Mouse (Mus musculus) forebrain, embryonic 15.5 days (tissue): ENCODE data around the gene Abhd17a. TPM values are rescaled to one million over a fixed set of nuclear protein-coding genes. Genes with fewer than 3 reads are reported as not detected.

Source experiments
- ATAC-seq: fragments of 200-750 bp; cut with Nextera tagmentation; replicated peaks from 2 replicates; pipeline ENCODE4 v1.8.0; 2017; ENCODE audit warnings: mild to moderate bottlenecking, moderate TSS enrichment, moderate library complexity
- H3K27ac ChIP-seq: fragments of 300-500 bp; sonication (generic); replicated peaks from 2 replicates; pipeline ENCODE4 v1.5.1; 2015; ENCODE audit warnings: mild to moderate bottlenecking, inconsistent platforms
- H3K27me3 ChIP-seq: fragments of 300-500 bp; sonication (generic); 2 replicates; pipeline ENCODE4 v1.6.1; 2015; ENCODE audit warnings: inconsistent platforms
- H3K36me3 ChIP-seq: fragments of 300-500 bp; sonication (generic); 2 replicates; pipeline ENCODE4 v1.6.1; 2015; ENCODE audit warnings: mild to moderate bottlenecking, inconsistent platforms
- H3K4me1 ChIP-seq: fragments of 300-500 bp; sonication (generic); 2 replicates; pipeline ENCODE4 v1.6.1; 2015; ENCODE audit warnings: inconsistent platforms
- H3K4me2 ChIP-seq: fragments of 300-500 bp; sonication (generic); replicated peaks from 2 replicates; pipeline ENCODE4 v1.6.1; 2015; ENCODE audit warnings: mild to moderate bottlenecking, inconsistent platforms
- H3K4me3 ChIP-seq: fragments of 300-500 bp; sonication (generic); 2 replicates; pipeline ENCODE4 v1.5.1; 2015; ENCODE audit warnings: mild to moderate bottlenecking, inconsistent platforms
- H3K9ac ChIP-seq: fragments of 300-500 bp; sonication (generic); replicated peaks from 2 replicates; pipeline ENCODE4 v1.6.1; 2015; ENCODE audit warnings: mild to moderate bottlenecking, inconsistent platforms
- H3K9me3 ChIP-seq: fragments of 300-500 bp; sonication (generic); 2 replicates; pipeline ENCODE4 v1.6.1; 2016; ENCODE audit warnings: inconsistent platforms
- WGBS: fragments of 180-500 bp; shearing (Covaris S2); methylation state at CpG from one replicate; pipeline ENCODE4 v1.1.7; 2015; ENCODE audit warnings: mixed read lengths; 5-methylcytosine and 5-hydroxymethylcytosine counted together
- polyA plus RNA-seq: library from polyadenylated mRNA; unstranded; fragments of >200 nt; fragmentation: Nextera tagmentation; extraction: Ambion mirVana; gene quantifications from 2 replicates; pipeline ENCODE4 v1.2.1, GENCODE M21; 2015

The Abhd17a gene
- polyA plus RNA-seq, 1 experiment from 2014 or later = 120 TPM

- H3K9ac ChIP-seq = no peak overlapping the region
- no peak overlapping the region for H3K4me2 ChIP-seq
- peaks cover 9% of the 10 kb centered on the region for H3K36me3 ChIP-seq
- no peaks in the 10 kb centered on the region for H3K9me3 ChIP-seq
- no peak overlapping the region for H3K4me3 ChIP-seq
- peaks cover 29% of the 10 kb centered on the region for H3K4me1 ChIP-seq
- no peak overlapping the region for H3K27ac ChIP-seq
- WGBS = 85% methylated on average over 9 of the region's 9 CpGs
- no peaks in the 10 kb centered on the region for H3K27me3 ChIP-seq
- ATAC-seq = no peak
These were observed 30.2 kb upstream of the Abhd17a start for GRCm38 (mm10) chr10:80620365-80620764.

GRCm38 (mm10) chr10:80619465-80620244 is 29.5 kb upstream of the Abhd17a start:
- WGBS = 39% methylated on average over 8 of the region's 8 CpGs
- no peaks in the 10 kb centered on the region for H3K9me3 ChIP-seq
- H3K27ac ChIP-seq = no peak overlapping the region
- no peak overlapping the region for H3K4me3 ChIP-seq
- H3K9ac ChIP-seq = no peak overlapping the region
- ATAC-seq = no peak
- H3K27me3 ChIP-seq = no peaks in the 10 kb centered on the region
- H3K4me2 ChIP-seq = no peak overlapping the region
- H3K4me1 ChIP-seq = peaks cover 24% of the 10 kb centered on the region
- peaks cover 16% of the 10 kb centered on the region for H3K36me3 ChIP-seq

- 81% methylated on average over 9 of the region's 9 CpGs for WGBS
- Histone ChIP-seq H3K36me3 (peaks cover 26% of the 10 kb centered on the region), H3K27ac (no peak overlapping the region), H3K4me1 (peaks cover 9% of the 10 kb centered on the region), H3K9ac (no peak overlapping the region), H3K9me3 (no peaks in the 10 kb centered on the region), H3K27me3 (no peaks in the 10 kb centered on the region), H3K4me3 (no peak overlapping the region), H3K4me2 (no peak overlapping the region)
- no peak for ATAC-seq
These were observed 28.0 kb upstream of the Abhd17a start for GRCm38 (mm10) chr10:80618181-80618580.

- Histone ChIP-seq H3K9me3 (no peaks in the 10 kb centered on the region), H3K4me2 (no peak overlapping the region), H3K27ac (no peak overlapping the region), H3K9ac (no peak overlapping the region), H3K27me3 (no peaks in the 10 kb centered on the region), H3K4me1 (no peaks in the 10 kb centered on the region), H3K36me3 (peaks cover 38% of the 10 kb centered on the region), H3K4me3 (no peak overlapping the region)
- ATAC-seq = no peak
- WGBS = 87% methylated on average over 6 of the region's 6 CpGs
These were observed 24.2 kb upstream of the Abhd17a start for GRCm38 (mm10) chr10:80614351-80614750.

- no peak overlapping the region for H3K9ac ChIP-seq
- H3K27ac ChIP-seq = no peak overlapping the region
- no peak overlapping the region for H3K4me2 ChIP-seq
- peaks cover 43% of the 10 kb centered on the region for H3K36me3 ChIP-seq
- no peaks in the 10 kb centered on the region for H3K4me1 ChIP-seq
- ATAC-seq = no peak
- 83% methylated on average over 3 of the region's 3 CpGs for WGBS
- H3K9me3 ChIP-seq = no peaks in the 10 kb centered on the region
- H3K4me3 ChIP-seq = no peak overlapping the region
- no peaks in the 10 kb centered on the region for H3K27me3 ChIP-seq
These were observed 23.7 kb upstream of the Abhd17a start for GRCm38 (mm10) chr10:80613821-80614220.

GRCm38 (mm10) chr10:80611905-80612304 is 21.8 kb upstream of the Abhd17a start:
- H3K27me3 ChIP-seq = no peaks in the 10 kb centered on the region
- H3K27ac ChIP-seq = no peak overlapping the region
- no peak overlapping the region for H3K4me3 ChIP-seq
- 90% methylated on average over 3 of the region's 3 CpGs for WGBS
- H3K4me1 ChIP-seq = no peaks in the 10 kb centered on the region
- no peak overlapping the region for H3K9ac ChIP-seq
- H3K9me3 ChIP-seq = no peaks in the 10 kb centered on the region
- ATAC-seq = no peak
- H3K4me2 ChIP-seq = no peak overlapping the region
- H3K36me3 ChIP-seq = peaks cover 62% of the 10 kb centered on the region

- Histone ChIP-seq H3K4me1 (no peaks in the 10 kb centered on the region), H3K4me2 (no peak overlapping the region), H3K9ac (no peak overlapping the region), H3K9me3 (no peaks in the 10 kb centered on the region), H3K27ac (no peak overlapping the region), H3K4me3 (no peak overlapping the region), H3K27me3 (no peaks in the 10 kb centered on the region), H3K36me3 (peaks cover 66% of the 10 kb centered on the region)
- WGBS = 81% methylated on average over 4 of the region's 4 CpGs
- ATAC-seq = no peak
These were observed 20.9 kb upstream of the Abhd17a start for GRCm38 (mm10) chr10:80611024-80611423.

- no peak overlapping the region for H3K27ac ChIP-seq
- peaks cover 59% of the 10 kb centered on the region for H3K36me3 ChIP-seq
- 93% methylated on average over 9 of the region's 9 CpGs for WGBS
- ATAC-seq = no peak
- H3K27me3 ChIP-seq = no peaks in the 10 kb centered on the region
- H3K9ac ChIP-seq = no peak overlapping the region
- no peaks in the 10 kb centered on the region for H3K4me1 ChIP-seq
- no peak overlapping the region for H3K4me2 ChIP-seq
- H3K9me3 ChIP-seq = no peaks in the 10 kb centered on the region
- H3K4me3 ChIP-seq = no peak overlapping the region
These were observed 20.1 kb upstream of the Abhd17a start for GRCm38 (mm10) chr10:80610116-80610785.

GRCm38 (mm10) chr10:80609269-80609924 is 19.3 kb upstream of the Abhd17a start:
- H3K36me3 ChIP-seq = peaks cover 51% of the 10 kb centered on the region

GRCm38 (mm10) chr10:80608435-80608834 is 18.3 kb upstream of the Abhd17a start:
- H3K4me3 ChIP-seq = no peak overlapping the region
- H3K9me3 ChIP-seq = no peaks in the 10 kb centered on the region
- H3K27ac ChIP-seq = no peak overlapping the region
- no peak overlapping the region for H3K9ac ChIP-seq
- peaks cover 12% of the 10 kb centered on the region for H3K4me1 ChIP-seq
- no peak overlapping the region for H3K4me2 ChIP-seq
- WGBS = 76% methylated on average over 3 of the region's 3 CpGs
- peaks cover 43% of the 10 kb centered on the region for H3K36me3 ChIP-seq
- ATAC-seq = no peak
- H3K27me3 ChIP-seq = no peaks in the 10 kb centered on the region

More at GRCm38 (mm10) chr10:80609269-80609924, 19.3 kb upstream of the Abhd17a start:
- Histone ChIP-seq H3K4me3 (no peak overlapping the region), H3K9ac (no peak overlapping the region), H3K4me1 (peaks cover 3% of the 10 kb centered on the region), H3K9me3 (no peaks in the 10 kb centered on the region), H3K27me3 (no peaks in the 10 kb centered on the region), H3K4me2 (no peak overlapping the region), H3K27ac (no peak overlapping the region)
- 92% methylated on average over 10 of the region's 10 CpGs for WGBS
- no peak for ATAC-seq

- H3K4me1 ChIP-seq = peaks cover 20% of the 10 kb centered on the region
- no peak overlapping the region for H3K4me3 ChIP-seq
- no peak overlapping the region for H3K9ac ChIP-seq
- H3K36me3 ChIP-seq = peaks cover 35% of the 10 kb centered on the region
- H3K27ac ChIP-seq = no peak overlapping the region
- WGBS = 95% methylated on average over 34 of the region's 34 CpGs
- no peak overlapping the region for H3K4me2 ChIP-seq
- no peaks in the 10 kb centered on the region for H3K9me3 ChIP-seq
- no peaks in the 10 kb centered on the region for H3K27me3 ChIP-seq
- no peak for ATAC-seq
These were observed 16.7 kb upstream of the Abhd17a start for GRCm38 (mm10) chr10:80606737-80607350.

GRCm38 (mm10) chr10:80606306-80606705 is 16.2 kb upstream of the Abhd17a start:
- no peaks in the 10 kb centered on the region for H3K9me3 ChIP-seq
- no peak overlapping the region for H3K4me2 ChIP-seq
- no peak for ATAC-seq
- peaks cover 20% of the 10 kb centered on the region for H3K4me1 ChIP-seq
- H3K36me3 ChIP-seq = peaks cover 34% of the 10 kb centered on the region
- no peak overlapping the region for H3K4me3 ChIP-seq
- WGBS = 92% methylated on average over 23 of the region's 23 CpGs
- no peak overlapping the region for H3K9ac ChIP-seq
- no peaks in the 10 kb centered on the region for H3K27me3 ChIP-seq
- no peak overlapping the region for H3K27ac ChIP-seq
